Mouse (Mus musculus) brown adipose tissue, adult 24 weeks (tissue): ENCODE results near the gene Tenm2. TPM values are rescaled to one million over a fixed set of nuclear protein-coding genes. Genes with fewer than 3 reads are reported as not detected.

Source experiments
- H3K27ac ChIP-seq: fragments of 200-500 bp; replicated peaks from 2 replicates; pipeline ENCODE4 v1.5.1; 2012; ENCODE audit warnings: low read depth, mild to moderate bottlenecking, low read length
- H3K4me1 ChIP-seq: fragments of 200-500 bp; 2 replicates; pipeline ENCODE4 v1.6.1; 2012; ENCODE audit warnings: low read length, mixed read lengths; ENCODE audit not compliant: control insufficient read depth, insufficient read depth, insufficient read length
- H3K4me3 ChIP-seq: fragments of 200-500 bp; 2 replicates; pipeline ENCODE4 v1.5.1; 2012; ENCODE audit warnings: low read depth, mild to moderate bottlenecking, low read length, moderate library complexity; ENCODE audit not compliant: insufficient read depth
- polyA plus RNA-seq: library from polyadenylated mRNA; stranded (reverse); fragments of >200 nt; gene quantifications from 2 replicates; pipeline ENCODE4 v1.2.4, GENCODE M21; 2012; ENCODE audit not compliant: missing spikeins, insufficient read depth, insufficient read length

Gene Tenm2
- polyA plus RNA-seq, 1 experiment, result not detected

DNA sequence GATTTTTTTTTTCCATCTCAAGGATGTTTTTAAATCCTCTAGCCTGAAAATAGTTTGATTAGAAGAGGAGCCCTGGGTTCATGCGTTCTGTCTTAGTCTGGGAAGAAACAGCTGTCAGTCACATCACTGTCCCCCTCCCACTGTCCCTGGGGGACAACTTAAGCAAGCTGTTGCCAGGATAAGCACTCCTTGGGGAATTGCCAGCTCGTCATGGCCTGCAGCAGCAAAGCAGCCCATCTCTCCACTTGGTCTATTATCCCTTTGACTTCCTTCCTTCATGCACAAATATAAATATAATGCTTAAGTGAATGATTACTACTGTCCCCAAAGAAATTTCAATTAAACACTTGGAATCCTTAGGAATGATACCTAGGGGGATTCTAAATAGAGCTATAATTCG lies 344.7 kb downstream of the Tenm2 start:
- no peak overlapping the region for H3K27ac ChIP-seq
- no peaks in the 10 kb centered on the region for H3K4me1 ChIP-seq
- no peak overlapping the region for H3K4me3 ChIP-seq

DNA sequence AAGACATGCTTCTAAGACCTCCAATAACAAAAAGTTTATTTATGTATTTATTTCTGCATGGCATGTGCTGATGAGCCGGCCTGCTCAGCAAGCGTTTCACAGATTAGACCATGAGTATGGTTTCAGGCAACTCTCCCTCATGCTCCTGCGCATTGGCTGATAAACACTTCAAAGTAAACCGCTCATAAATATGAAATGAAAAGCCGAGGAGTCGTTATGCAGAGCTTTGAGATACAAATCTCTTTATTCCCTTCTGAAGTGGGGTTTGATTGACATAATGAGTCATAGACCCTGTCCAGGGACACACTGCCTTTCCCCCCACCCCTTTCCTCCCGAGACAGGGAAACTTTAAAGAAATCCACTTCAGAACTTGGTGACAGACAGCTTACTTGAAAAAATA lies 348.3 kb downstream of the Tenm2 start:
- Histone ChIP-seq H3K4me1 (no peaks in the 10 kb centered on the region), H3K4me3 (no peak overlapping the region), H3K27ac (no peak overlapping the region)

DNA sequence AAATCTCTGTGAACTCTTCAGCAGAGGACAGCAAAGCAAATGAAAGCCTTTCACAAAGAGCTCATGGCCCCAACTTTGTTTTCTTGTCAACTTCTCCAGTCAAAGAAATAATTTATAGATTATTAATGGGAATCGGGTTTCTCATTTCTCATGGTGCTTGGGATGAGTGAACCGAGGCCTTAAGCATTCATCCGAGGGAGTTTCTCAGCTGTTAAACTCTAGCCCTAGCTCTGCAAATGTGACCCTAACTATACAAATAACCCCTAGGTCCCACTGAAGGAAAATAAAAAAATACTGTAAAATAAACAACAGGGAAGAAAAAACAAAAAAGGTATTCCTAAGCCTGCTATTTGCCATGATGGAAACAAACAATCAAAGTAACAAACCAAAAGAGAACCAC lies 349.6 kb downstream of the Tenm2 start:
- Histone ChIP-seq H3K4me3 (no peak overlapping the region), H3K4me1 (no peaks in the 10 kb centered on the region), H3K27ac (no peak overlapping the region)

DNA sequence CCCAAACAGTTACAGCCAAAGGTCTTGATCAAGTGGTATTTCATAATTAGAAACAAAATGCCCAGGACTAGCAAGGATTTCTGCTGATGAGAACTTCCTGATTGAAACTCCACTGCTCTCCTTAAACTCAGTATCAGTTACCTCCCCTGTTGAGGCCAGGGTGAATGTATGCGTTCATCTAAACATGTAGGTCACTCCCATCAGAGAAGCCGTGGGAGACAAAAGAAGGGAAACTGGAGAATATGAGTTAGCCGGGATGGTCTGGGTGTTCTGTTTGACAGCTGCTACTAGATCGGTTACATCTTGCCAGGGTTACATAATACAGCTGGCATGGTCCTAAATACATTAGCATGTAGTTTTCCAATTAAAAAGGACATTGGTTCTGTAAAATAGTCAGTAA lies 362.8 kb downstream of the Tenm2 start:
- no peaks in the 10 kb centered on the region for H3K4me1 ChIP-seq
- no peak overlapping the region for H3K4me3 ChIP-seq
- H3K27ac ChIP-seq, result no peak overlapping the region

DNA sequence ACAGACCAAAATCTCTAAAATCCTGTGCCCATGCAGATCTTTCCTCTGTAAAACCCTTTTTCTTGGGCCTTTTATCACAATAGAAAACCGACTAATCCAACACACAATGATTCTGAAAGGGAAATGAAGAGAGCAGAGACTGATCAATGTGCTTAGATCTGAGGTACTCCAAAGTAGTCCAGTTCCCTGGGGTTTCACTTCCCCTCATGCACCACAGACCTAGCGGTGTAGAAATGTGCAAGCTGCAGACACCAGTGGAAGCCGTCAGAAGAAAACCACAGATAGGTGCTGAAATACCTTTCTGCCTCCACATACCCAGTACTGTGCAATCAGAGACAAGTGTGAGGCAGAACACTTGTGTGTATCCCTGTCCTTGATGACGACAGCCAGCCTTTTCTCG lies 365.2 kb downstream of the Tenm2 start:
- Histone ChIP-seq H3K27ac (no peak overlapping the region), H3K4me1 (no peaks in the 10 kb centered on the region), H3K4me3 (no peak overlapping the region)

DNA sequence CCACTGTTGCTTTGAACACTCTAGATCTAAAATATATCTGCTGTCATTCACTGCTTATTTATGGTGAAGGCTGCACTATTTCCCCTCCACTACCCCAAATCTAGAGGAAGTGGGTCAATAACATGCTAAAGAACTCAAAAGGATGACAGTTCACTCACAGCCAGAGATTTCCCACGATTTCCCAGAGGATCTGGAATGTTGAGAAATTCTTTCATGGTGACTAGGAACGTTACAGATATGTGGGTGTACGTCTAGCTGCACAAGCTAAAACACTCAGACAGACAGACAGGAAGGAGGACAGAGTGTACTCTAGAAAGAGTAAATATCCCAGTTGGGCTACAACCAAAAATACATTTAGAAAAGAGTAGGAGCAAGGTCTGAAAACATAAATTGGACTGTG lies 384.1 kb downstream of the Tenm2 start:
- Histone ChIP-seq H3K4me3 (no peak overlapping the region), H3K27ac (no peak overlapping the region), H3K4me1 (no peaks in the 10 kb centered on the region)

DNA sequence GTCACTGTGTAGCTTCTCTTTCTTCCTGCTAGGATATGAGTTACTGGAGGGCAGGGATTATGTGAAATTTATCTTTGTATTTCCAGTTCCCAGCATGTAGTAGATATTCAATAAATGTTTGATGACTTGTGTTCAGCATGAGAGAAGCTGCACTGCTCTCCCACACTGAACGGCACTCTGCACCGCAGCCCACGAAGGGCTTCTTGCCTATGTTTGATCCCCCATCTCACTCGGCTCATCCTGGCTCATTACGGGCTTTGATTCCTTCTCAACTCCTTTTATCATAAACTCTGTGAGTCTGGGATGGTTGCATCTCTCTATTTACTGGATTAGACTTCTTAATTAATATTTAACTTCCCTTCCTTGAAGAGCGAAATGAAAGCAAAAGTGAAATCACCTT lies 388.3 kb downstream of the Tenm2 start:
- H3K27ac ChIP-seq, result no peak overlapping the region
- no peak overlapping the region for H3K4me3 ChIP-seq
- no peaks in the 10 kb centered on the region for H3K4me1 ChIP-seq

DNA sequence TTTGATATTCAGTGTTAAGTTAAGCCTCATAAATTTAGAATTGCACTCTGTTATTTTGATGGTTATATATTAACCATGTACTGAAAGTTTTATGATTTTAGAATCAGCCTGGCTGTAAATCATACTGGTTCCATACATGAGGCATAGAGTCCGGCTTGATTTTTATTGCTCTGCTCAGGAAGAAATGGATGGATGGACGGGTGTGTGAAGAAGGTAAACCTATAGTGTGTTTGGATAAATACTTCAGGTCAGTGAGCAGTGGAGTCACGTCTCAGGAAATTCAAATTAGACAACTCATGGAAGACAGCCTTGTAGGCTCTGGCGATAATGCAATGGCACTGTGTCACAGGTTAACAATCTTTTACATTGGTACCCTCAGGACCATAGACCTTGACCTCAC lies 402.9 kb downstream of the Tenm2 start:
- Histone ChIP-seq H3K4me3 (no peak overlapping the region), H3K4me1 (no peaks in the 10 kb centered on the region), H3K27ac (no peak overlapping the region)

DNA sequence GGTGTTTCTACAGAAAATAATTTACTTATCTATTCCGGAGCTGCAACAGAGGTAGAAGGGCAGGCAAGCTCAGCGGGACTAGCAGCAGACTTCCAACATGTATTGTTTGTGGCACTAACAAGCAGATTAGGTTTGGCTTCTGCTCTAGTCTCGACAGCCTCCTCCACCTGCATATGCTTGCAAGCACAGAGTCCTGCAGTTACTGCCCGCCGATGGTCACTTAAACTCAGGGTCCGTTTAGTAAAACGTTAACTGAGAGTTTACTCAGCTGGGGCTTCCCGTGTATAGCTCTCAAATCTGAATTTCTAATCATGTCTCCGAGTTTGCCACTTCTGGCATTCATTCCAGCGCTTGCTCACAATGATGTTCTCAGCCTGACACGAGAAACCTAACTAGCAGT lies 404.3 kb downstream of the Tenm2 start:
- Histone ChIP-seq H3K4me3 (no peak overlapping the region), H3K27ac (no peak overlapping the region), H3K4me1 (no peaks in the 10 kb centered on the region)

DNA sequence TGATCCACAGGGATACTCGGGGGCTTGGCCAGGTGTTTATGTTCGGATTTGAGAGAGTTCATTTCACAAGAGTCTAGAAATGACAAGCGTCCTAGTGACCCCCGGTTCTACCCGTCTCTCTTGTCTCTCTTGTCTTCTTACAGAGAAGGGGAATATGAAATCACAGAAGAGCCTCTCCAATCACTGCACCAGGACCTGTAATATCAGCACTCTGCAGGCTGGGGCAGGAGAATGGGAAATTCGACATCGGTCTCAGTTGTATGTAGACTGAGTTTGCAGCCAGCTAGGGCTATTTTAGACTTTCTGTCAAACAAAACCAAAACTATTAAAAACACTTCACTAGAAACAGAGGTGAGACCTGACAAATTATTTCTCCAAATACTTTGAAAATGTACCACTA lies 411.1 kb downstream of the Tenm2 start:
- no peak overlapping the region for H3K4me3 ChIP-seq

DNA sequence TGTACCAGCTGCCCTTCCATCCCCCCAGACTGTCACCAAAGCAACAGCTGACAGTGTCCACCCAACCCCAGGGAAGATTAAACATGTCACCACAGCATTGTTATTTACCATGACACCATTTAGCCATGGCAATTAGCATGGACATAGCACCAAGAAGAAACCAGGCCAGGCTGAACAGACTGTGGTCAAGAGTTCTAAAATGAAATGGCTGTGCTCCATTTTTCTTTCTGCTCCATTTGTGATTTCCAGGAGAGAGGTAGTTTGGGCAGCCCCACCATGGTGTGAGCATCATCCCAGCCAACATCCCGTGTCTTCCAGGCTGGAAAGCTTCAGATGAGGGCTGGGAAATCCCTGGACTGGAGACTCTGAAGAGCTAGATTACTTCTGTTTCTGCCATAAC lies 431.1 kb downstream of the Tenm2 start:
- no peak overlapping the region for H3K4me3 ChIP-seq
- H3K27ac ChIP-seq, result no peak overlapping the region
- no peaks in the 10 kb centered on the region for H3K4me1 ChIP-seq

More for the DNA sequence above, 411.1 kb downstream of the Tenm2 start:
- no peaks in the 10 kb centered on the region for H3K4me1 ChIP-seq
- no peak overlapping the region for H3K27ac ChIP-seq

DNA sequence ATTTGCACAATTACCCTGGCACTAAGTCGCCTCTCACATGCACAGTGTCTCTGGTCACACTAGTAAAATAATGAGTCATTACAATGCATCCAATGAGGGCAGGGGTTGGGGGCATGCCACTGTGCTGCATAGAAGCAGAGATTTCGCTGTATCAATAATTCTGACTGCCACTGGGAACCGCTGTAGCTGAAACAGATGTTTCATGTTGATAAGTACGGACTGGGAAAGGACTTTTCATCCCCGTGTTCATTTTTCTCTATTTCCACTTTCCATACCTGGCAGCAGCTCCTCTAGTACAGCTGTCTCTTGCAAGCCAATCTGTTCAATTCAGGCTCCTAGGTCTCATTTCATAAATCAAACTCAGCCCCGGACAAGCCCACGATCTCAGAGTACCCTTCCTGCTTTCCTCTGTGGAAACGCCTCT lies 433.5 kb downstream of the Tenm2 start:
- Histone ChIP-seq H3K4me1 (no peaks in the 10 kb centered on the region), H3K4me3 (no peak overlapping the region), H3K27ac (no peak overlapping the region)

DNA sequence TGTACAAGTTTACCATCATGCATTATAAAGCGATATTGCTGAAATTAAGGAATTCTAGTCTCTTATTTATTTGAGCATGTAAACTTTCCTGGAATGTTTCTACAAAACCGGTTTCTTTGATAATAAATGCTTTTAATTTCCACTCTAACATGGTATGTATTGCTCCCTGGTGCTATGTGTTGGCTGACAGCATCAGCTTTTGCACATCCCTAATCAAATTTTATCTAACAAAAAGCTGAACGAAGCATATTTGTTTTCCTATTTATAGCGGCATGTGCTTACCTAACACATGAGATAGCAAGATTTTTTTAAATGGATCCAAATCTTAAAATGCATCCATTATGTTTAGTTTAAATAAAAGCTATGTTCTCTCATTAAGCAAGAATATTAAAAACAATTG lies 434.1 kb downstream of the Tenm2 start:
- Histone ChIP-seq H3K27ac (no peak overlapping the region), H3K4me1 (no peaks in the 10 kb centered on the region), H3K4me3 (no peak overlapping the region)

DNA sequence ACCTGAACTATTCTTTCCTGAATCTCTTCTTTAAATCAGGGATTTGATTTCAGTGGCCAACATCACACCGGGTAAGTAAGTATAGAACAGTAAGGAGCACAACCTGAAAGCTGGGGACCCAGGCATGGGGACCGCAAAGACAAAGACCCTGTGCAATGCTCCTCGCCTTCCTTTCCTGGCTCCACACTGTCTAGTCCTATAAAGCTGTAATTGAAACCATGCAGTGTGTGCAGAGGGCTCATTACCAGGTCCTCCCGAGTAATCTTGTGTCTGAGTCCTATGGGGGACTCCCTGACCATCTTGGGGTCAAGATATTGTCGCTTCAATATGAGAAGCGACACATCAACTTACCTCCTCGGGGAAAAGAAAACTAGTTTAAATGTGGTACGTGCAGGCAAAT lies 436.4 kb downstream of the Tenm2 start:
- H3K27ac ChIP-seq, result no peak overlapping the region

DNA sequence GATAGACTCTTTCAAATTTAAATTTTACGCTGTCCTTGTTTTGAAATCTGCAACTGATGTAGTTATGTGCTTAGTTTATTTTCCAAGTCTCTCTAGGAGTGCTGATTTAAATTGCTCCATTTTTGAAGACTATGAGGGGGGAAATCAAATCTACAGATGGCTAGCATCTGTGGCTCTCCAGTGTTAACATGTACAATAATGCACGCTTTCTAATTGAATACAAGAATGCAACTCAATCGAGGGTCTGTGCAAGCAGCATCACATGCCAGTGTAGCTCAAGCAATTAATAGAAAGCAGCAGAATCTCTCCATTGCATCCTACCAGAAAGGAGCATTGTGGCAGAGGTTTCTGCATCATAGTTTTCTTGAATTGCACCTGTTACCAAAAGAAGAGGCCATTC lies 477.8 kb downstream of the Tenm2 start:
- H3K4me1 ChIP-seq, result no peaks in the 10 kb centered on the region
- H3K27ac ChIP-seq, result no peak overlapping the region
- H3K4me3 ChIP-seq, result no peak overlapping the region

More for the DNA sequence above, 436.4 kb downstream of the Tenm2 start:
- no peaks in the 10 kb centered on the region for H3K4me1 ChIP-seq
- H3K4me3 ChIP-seq, result no peak overlapping the region

DNA sequence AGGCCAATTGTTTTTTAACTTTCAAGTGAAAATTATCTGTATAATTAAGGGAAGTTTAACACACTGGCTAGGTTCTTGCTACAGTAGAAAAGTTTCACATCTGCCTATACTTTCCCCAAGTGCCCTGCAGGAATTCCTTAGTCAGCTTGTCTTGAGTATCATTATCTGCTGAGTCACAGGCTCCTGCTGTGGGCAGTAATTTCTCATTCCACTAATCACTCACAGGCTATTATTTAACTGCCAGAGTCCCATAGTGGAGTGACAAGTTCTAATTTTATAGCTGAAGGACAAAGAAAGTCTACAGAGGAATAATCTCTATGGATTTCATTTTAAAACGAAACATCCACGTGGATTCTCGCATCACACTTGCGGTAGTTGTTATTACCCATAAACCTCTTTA lies 489.5 kb downstream of the Tenm2 start:
- no peak overlapping the region for H3K4me3 ChIP-seq
- no peaks in the 10 kb centered on the region for H3K4me1 ChIP-seq
- no peak overlapping the region for H3K27ac ChIP-seq

DNA sequence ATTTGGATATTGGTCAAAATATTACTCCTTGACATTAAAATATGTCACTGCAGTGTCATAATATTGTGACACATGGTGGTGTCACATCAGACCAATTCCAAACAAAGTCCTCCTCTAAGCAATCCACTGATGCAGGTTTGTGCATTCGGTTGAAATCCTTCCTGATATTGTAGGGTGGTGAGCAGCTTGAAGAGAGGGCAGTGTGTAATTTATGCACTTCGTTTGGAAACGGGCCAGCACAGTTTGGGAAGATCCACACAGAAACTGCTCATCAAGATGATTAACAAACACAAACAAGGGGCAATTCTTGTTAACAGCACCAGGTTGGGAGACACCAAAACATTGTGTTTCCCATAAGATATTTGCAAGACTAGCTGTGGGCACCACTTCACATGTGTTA lies 508.0 kb downstream of the Tenm2 start:
- no peaks in the 10 kb centered on the region for H3K4me1 ChIP-seq
- H3K4me3 ChIP-seq, result no peak overlapping the region
- no peak overlapping the region for H3K27ac ChIP-seq
